In the genomic region with DNA sequence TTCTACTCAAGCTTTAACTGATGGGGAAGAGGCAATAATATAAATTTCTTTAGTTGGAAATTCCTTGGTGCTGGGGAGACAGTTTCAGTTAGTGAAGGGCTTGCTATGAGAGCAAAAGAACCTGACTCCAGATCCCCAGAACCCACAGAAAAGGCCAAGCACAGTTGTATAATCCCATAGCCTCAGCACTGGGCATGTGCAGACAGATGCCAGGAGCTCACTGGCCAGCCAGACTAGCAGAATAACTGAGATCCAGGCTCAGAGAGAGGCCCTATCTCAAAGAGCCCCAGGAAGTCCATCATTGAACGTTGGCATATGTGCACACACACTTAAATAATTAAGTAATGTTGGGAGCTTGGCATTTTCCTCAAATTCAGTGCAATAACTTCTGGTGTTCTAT, we compare ENCODE assay signal across 11 mouse cellular contexts.
"Had no signal": no experiment of that assay in that cellular context is flagged by ENCODE, and none has a peak within 500 bp of the region (broad histone marks: within the 10 kb centered on the region; RNA-seq: fewer than 3 reads in every experiment).

No protein-coding gene starts in this region.

- DNase-seq: kidney, postnatal 25 days; lung, embryonic 14.5 days; lung, postnatal 10 days; lung, postnatal 4 days; thymus, postnatal 4 days had no signal

- H3K27me3 ChIP-seq: limb, embryonic 15.5 days; liver, embryonic 12.5 days; midbrain, embryonic 15.5 days; neural tube, embryonic 12.5 days had no signal

- H3K4me1 ChIP-seq: limb, embryonic 15.5 days; liver, embryonic 12.5 days; midbrain, embryonic 15.5 days; neural tube, embryonic 12.5 days had no signal

- H3K9me3 ChIP-seq: limb, embryonic 15.5 days; liver, embryonic 12.5 days; midbrain, embryonic 15.5 days; neural tube, embryonic 12.5 days had no signal

- H3K36me3 ChIP-seq: limb, embryonic 15.5 days; liver, embryonic 12.5 days; midbrain, embryonic 15.5 days; neural tube, embryonic 12.5 days had no signal

- ATAC-seq: liver, embryonic 12.5 days; midbrain, embryonic 15.5 days had no signal

- H3K4me3 ChIP-seq: left cerebral cortex, adult 2 months; limb, embryonic 15.5 days; liver, embryonic 12.5 days; midbrain, embryonic 15.5 days; neural tube, embryonic 12.5 days had no signal

- H3K27ac ChIP-seq: left cerebral cortex, adult 2 months; limb, embryonic 15.5 days; liver, embryonic 12.5 days; midbrain, embryonic 15.5 days; neural tube, embryonic 12.5 days; stomach, postnatal 0 days had no signal
